Mouse (Mus musculus) heart, postnatal 4 days (tissue): Measurements from ENCODE around the gene Cabin1. TPM values are rescaled to one million over a fixed set of nuclear protein-coding genes. Genes with fewer than 3 reads are reported as not detected.

Source experiments
- DNase-seq: peaks from one replicate; pipeline ENCODE4 v3.0.0; 2021
- total RNA-seq, 2 experiments: library from RNA; stranded (reverse); gene quantifications; 2 replicates each; pipeline ENCODE4 v1.2.3; 2021

Gene Cabin1
- total RNA-seq, 2 experiments from 2014 or later = 35.8 to 37.1 TPM

DNA sequence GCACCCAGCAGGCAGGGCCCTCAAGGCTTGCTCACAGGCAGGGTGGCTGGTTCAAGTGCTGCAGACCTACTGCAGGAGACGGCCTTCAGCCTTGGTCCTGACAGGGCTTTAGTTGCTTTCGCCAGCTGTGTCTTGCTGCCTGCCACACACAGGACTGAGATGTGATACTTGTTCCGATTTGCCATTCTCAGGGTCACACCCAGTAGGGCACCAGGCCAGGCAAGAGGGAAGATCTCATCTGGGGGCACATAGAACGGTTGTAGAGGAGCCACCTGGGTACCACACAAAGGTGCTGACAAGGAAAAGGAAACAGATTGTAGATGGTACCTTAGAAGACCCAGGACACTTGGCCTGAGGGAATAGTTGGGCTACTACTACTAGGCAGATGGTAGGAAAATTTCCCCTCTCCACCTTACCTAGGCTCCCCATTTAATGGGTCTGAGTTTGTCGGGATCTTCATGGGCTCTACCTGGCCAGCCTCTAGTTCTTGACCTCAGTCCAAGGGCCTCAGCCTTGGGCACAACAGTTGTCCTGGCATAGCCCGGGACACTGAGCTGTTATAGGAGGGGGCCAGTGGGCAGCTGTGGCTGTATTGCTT is 99.4 kb downstream of the Cabin1 start:
- DNase-seq = no peak

DNA sequence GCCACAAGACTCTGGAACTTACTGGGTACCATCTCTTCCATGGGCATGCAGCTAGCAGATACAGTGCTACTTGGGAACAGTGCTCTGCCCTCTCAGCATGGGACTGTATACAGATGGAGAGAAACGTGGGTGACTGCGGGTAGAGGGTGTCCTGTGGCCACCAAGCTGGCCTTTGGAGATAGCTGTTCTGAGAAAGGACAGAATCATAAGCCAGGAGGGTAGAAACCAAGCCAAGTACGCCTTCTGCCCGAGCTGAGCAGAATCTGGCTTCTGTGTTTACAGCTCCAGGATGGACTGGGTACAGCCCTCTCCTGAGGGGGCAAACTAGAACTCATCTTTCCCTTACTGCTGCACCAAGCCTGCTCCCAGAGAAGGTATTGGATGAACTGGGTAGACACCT is 101.6 kb downstream of the Cabin1 start:
- DNase-seq = no peak

DNA sequence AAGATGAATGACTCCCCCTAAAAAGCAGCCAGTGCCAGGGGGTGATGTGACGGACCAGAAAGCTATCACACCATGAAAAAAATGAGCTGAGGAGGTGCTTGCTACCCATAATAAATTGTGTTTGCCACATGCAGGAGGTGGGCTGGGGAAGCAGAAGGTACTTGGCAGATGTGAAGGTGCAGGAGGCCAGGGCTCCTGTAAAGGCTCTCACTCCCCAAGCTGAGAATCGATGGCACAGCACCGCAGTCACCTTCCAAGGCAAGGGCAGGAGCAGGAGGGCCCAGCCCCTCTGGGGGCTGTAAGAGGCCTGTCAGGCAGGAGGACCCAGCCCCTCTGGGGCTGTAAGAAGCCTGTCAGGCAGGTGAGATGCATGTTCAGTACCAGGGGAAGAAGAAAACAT is 102.3 kb downstream of the Cabin1 start:
- no peak for DNase-seq

DNA sequence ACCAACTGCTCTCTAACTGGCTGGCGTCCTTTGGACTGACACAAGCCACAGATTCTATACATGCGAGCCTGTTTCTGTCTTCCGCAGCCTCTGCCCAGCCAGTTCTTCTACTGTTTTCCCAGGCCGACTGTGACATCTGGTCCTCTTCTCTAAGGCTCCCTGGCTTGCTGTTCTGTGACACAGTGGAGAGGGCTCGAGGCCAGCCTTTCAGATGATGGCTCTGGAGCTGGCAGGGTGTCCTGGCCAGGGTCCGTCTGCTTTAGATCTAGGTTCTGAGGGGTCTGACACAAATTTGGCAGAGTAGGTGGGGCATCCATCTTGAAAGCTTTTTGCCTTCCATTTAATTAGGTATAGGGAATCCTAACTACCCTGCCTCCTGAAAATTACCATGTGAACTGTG is 102.8 kb downstream of the Cabin1 start:
- DNase-seq = peak; percentile 49

GRCm38 (mm10) chr10:75657772-75658171 is 106.4 kb downstream of the Cabin1 start:
- no peak for DNase-seq

- DNase-seq = no peak
Measured at GRCm38 (mm10) chr10:75657165-75657564, 107.0 kb downstream of the Cabin1 start.

DNA sequence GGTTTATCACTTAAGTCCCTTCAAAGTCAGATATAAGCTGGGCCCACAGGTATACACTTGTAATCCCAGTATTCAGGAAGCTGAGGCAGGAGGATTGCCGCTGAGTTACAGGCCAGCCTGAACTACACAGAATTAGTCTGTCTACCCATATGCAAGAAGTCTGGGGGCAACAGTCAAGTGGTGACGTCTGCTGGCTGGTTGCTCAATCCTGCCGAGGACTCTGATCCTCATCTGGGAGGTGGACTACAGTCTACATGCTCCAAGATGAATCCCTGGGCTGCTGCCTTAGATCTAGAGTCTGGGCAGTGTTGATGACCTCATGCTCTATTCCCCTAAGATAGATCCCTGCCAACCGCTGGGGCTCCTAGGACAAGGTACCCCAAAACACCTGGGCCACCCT is 110.1 kb downstream of the Cabin1 start:
- no peak for DNase-seq

- no peak for DNase-seq
Measured at GRCm38 (mm10) chr10:75651381-75652068, 112.6 kb downstream of the Cabin1 start.

- DNase-seq = no peak
Measured at GRCm38 (mm10) chr10:75650306-75650902, 113.7 kb downstream of the Cabin1 start.

- no peak for DNase-seq
Measured at GRCm38 (mm10) chr10:75649406-75649995, 114.6 kb downstream of the Cabin1 start.

DNA sequence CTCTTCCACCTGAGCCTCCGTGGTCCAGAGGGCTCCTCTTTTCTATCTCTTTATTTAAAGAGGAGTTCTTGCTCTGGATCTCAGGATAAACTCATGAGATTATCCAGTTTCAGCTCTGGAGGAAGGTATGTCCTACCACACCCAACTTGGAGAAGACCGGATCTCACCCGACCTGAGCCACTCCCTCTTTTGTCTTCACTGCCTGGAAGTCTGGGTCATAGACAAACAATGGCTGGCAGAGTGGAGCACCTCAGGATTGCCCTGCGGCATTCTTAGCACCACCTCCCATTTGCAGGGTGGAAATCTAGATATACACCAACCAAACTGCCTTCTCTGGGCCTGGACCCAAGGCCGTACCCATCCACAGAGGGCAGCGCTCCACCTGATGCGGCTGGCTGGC is 115.1 kb downstream of the Cabin1 start:
- no peak for DNase-seq

GRCm38 (mm10) chr10:75648091-75648490 is 116.0 kb downstream of the Cabin1 start:
- no peak for DNase-seq

DNA sequence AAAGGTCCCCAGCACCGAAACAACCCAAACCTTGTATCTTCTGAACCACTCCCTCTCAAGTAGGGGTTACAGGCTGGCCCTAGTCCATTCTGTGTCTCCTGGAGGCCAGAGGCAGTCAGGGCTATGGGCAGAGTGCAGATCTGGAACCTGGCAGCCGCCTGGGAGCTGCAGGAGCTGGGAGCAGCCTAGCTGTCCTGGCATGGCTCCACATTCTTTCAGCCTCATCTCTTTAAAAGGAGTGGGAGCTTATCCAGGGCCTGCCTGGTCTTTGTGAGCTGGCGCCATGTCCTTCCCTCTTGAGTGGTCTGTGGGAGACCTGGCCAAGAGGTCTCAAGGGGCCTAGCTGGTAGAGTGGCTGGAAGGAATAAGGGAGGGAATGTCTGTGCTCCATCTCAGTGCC is 116.8 kb downstream of the Cabin1 start:
- DNase-seq = peak; percentile 84

DNA sequence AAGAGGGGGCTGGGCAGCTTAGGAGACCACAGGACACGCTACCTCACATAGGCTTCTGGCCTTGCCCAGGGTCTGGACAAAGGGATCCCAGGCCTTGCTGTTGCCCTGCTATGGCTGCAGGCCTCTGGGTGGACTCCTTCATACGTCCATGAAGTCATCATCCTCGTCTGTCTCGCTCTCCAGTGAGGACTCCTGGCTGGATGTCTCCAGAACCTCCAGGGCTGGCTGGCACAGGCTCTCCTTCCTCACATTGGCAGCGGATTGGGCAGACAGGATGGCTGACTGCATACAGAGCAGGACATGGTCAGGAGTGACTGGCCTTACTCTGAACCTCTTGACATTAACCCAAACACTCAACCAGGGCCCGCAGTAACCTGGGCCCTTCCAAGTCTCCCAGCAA is 117.7 kb downstream of the Cabin1 start:
- DNase-seq = no peak

DNA sequence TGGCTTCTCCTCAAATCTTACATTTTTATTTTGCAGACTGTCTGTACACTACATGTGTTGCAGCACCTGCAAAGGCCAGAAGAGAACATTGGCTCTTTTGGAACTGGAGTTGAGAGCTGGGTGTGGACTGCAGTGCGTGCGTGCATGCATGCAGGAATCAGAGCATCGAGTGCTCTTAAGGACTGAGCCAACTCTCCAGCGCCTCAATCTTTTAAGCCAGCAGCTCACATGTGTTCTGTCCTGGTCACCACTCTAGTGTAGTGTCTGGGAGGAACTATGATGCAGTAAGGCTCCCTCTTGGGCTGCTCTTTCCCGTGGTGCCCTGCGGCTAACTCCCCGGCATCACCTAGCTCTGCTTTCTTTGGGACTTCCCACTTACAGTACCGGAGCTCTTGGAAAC is 118.5 kb downstream of the Cabin1 start:
- no peak for DNase-seq

GRCm38 (mm10) chr10:75643741-75644343 is 120.3 kb downstream of the Cabin1 start, which contains the start of gene Susd2:
Gene Susd2 (minus strand): TSS chr10:75644008.
- DNase-seq = peak; percentile 68

- DNase-seq = no peak
Measured at GRCm38 (mm10) chr10:75642891-75643290, 121.2 kb downstream of the Cabin1 start.

DNA sequence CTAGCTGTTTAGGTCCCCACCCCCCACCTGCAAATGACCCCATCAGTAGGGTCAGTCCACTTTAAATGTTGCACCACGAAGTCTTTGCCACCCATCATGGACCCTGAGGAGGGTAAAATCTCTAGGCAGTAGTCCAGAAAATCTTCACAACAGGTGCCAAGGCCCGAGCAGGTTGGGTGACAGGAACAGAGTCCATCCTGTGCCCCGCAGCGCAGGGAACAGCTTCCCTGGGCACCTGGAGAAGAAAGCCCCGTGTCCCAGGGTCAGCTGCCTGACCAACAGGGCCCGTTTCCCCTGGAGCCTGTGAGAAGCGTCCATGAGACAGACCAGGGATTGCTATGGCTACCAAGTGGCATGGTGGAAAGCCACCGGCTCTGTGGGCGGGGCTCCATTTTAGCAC is 121.7 kb downstream of the Cabin1 start:
- DNase-seq = no peak

DNA sequence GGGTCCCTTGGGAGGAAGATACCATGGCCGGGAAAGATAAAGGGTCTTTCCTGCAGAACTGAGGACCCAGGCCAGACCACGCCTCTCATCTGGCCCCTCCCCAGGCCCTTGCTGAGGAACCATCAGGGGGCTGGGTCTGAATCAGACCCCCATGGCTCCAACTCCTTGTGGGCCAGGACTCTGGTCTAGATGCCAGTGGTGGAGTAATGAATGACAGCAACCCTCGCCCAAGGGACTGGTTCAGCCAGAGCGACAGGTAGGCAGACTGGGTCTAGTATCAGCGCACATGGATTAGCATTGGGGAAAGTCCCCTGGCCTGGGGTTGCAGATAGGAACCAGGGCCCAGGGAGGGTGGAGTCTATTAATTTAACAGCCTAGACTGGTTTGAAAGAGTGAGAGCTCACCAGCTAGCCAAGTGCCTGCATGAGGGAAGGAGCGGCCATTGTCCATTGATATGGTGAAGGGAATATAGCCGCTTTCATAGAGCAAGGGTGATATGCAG is 122.4 kb downstream of the Cabin1 start:
- DNase-seq = no peak

DNA sequence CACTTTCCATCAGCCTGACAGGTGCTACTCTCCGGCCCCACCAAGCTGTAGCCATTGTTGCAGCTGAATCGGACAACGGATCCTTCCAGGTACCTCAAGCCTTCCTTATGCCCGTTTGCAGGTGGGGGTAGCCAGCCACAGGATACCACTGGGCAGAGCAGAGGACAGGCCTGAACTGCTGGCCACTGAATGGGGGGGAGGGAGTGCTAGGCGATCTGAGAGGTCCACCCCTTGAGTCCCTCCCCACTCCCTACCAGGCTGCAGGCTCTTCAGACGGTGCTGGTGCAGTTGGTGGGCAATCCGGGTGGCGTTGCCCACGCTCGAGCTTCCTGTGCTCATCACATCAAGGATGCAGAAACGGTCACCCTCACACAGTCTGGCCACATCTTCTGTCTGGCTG is 126.4 kb downstream of the Cabin1 start:
- no peak for DNase-seq

DNA sequence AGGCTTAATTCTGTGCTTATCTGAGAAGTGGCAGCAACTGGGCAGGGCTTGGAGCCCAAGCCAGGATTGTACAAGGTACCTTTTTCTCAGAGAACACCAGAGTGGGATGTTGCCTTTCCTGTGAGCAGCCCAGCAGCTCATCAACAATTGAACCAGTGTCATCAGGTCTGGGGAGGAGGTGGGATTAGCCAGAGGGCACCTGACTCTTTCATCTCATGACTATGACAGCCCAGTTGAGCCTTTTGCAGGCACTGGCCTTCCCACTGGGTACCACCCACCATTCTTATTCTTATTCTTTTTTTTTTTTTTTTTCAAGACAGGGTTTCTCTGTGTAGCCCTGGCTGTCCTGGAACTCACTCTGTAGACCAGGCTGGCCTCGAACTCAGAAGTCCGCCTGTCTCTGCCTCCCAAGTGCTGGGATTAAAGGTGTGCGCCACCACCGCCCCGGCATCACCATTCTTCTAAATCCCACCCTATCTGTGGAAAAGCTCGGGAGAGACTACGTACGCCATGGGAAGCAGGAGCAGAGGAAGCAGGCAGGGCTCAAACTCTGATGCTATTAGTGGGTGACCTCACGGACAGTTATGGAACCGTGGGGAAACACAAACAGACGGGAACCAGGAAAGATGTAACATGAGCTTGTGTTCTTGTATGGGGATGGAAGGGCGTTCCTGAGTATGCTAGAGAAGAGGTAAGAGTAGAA is 127.9 kb downstream of the Cabin1 start:
- no peak for DNase-seq

- DNase-seq = peak; percentile 90
Measured at GRCm38 (mm10) chr10:75635693-75636055, 128.5 kb downstream of the Cabin1 start.
